Mouse (Mus musculus): ENCODE measurements around the gene Asf1a.
"Not testable (repeated sequence)": the region's sequence is repeated elsewhere in the genome, so short reads cannot be mapped to it uniquely, and the experiment has no call there.

DNA sequence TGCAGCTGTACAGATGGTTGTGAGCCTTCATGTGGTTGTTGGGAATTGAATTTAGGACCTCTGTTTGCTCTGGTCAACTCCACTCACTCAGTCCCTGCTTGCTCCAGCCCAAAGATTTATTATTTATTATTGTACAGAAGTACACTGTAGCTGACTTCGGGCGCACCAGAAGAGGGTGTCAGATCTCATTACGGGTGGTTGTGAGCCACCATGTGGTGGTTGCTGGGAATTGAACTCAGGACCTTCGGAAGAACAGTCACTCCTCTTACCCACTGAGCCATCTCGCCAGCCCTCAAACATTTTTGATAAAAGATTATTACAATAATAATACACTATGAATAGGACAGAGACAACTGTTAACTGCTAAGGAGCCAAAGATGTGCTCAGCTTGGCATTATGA lies 57.7 kb downstream of the Asf1a start:
- TF ChIP-seq CTCF (IDR thresholded peaks at IDR 0.05; ENCODE audit: control insufficient read depth, insufficient read depth, insufficient read length); MYOG (IDR thresholded peaks at IDR 0.05; ENCODE audit: control insufficient read depth, extremely low read depth, insufficient read length); USF1 (IDR thresholded peaks at IDR 0.05; ENCODE audit: low read depth); MAX (IDR thresholded peaks at IDR 0.05); MYOD1 (IDR thresholded peaks at IDR 0.05; ENCODE audit: control insufficient read depth, insufficient read length, low read depth); CEBPB (IDR thresholded peaks at IDR 0.05; ENCODE audit: low read depth): not testable (repeated sequence)
